Mouse (Mus musculus): ENCODE results near the gene Capn2.

Capn2 gene

GRCm38 (mm10) chr1:182525601-182526000 lies 8.2 kb upstream of the Capn2 start:
- no peak for DNase-seq (ENCODE audit: low spot score in 2 of 2)

GRCm38 (mm10) chr1:182523692-182524091 lies 6.3 kb upstream of the Capn2 start:
- no peak for DNase-seq (ENCODE audit: low spot score in 2 of 2)

GRCm38 (mm10) chr1:182522961-182523360 lies 5.6 kb upstream of the Capn2 start:
- no peak for DNase-seq (ENCODE audit: low spot score in 2 of 2)

- DNase-seq (ENCODE audit: low spot score in 2 of 2) = no peak
Observed at GRCm38 (mm10) chr1:182520938-182521500, 3.6 kb upstream of the Capn2 start.

GRCm38 (mm10) chr1:182520091-182520937 lies 2.9 kb upstream of the Capn2 start:
- peak; percentile 21 to 43 for DNase-seq (ENCODE audit: low spot score in 2 of 2)

- DNase-seq (ENCODE audit: low spot score in 2 of 2) = no peak
Observed at GRCm38 (mm10) chr1:182519341-182519740, 1.9 kb upstream of the Capn2 start.

- DNase-seq (ENCODE audit: low spot score in 2 of 2) = no peak
Observed at GRCm38 (mm10) chr1:182518811-182519210, 1.4 kb upstream of the Capn2 start.

- DNase-seq (ENCODE audit: low spot score in 2 of 2) = no peak
Observed at GRCm38 (mm10) chr1:182518143-182518680, 804 bp upstream of the Capn2 start.

GRCm38 (mm10) chr1:182517677-182518011 lies 236 bp upstream of the Capn2 start:
- no peak for DNase-seq (ENCODE audit: low spot score in 2 of 2)

- DNase-seq (ENCODE audit: low spot score in 2 of 2) = no peak
Observed at GRCm38 (mm10) chr1:182514803-182515590, 2.4 kb downstream of the Capn2 start.

GRCm38 (mm10) chr1:182513714-182514113 lies 3.7 kb downstream of the Capn2 start:
- DNase-seq (ENCODE audit: low spot score in 2 of 2) = no peak

GRCm38 (mm10) chr1:182512901-182513410 lies 4.5 kb downstream of the Capn2 start:
- no peak for DNase-seq (ENCODE audit: low spot score in 2 of 2)

- no peak for DNase-seq (ENCODE audit: low spot score in 2 of 2)
Observed at GRCm38 (mm10) chr1:182511778-182512177, 5.6 kb downstream of the Capn2 start.

GRCm38 (mm10) chr1:182511073-182511472 lies 6.3 kb downstream of the Capn2 start:
- DNase-seq (ENCODE audit: low spot score in 2 of 2) = no peak

GRCm38 (mm10) chr1:182509110-182509797 lies 8.2 kb downstream of the Capn2 start:
- DNase-seq (ENCODE audit: low spot score in 2 of 2) = no peak

GRCm38 (mm10) chr1:182506229-182506986 lies 11.0 kb downstream of the Capn2 start:
- DNase-seq (ENCODE audit: low spot score in 2 of 2) = no peak

- no peak for DNase-seq (ENCODE audit: low spot score in 2 of 2)
Observed at GRCm38 (mm10) chr1:182505291-182505690, 12.1 kb downstream of the Capn2 start.

- DNase-seq (ENCODE audit: low spot score in 2 of 2) = no peak
Observed at GRCm38 (mm10) chr1:182504223-182504622, 13.2 kb downstream of the Capn2 start.

GRCm38 (mm10) chr1:182503206-182503900 lies 14.1 kb downstream of the Capn2 start:
- DNase-seq (ENCODE audit: low spot score in 2 of 2) = no peak

- no peak for DNase-seq (ENCODE audit: low spot score in 2 of 2)
Observed at GRCm38 (mm10) chr1:182502491-182503050, 14.8 kb downstream of the Capn2 start.

Measured in spleen, postnatal 14 days (tissue).